Mouse (Mus musculus): ENCODE data around the gene Dnmbp.

GRCm38 (mm10) chr19:43832425-43833069 is 107.4 kb downstream of the Dnmbp start:
- TF ChIP-seq CTCF (IDR thresholded peaks at IDR 0.05; ENCODE audit: low read depth) (peak; percentile 97), EP300 (optimal IDR thresholded peaks at IDR 0.05) (no peak)
